Mouse (Mus musculus): Measurements from ENCODE around the gene Shc2. TPM values are rescaled to one million over a fixed set of nuclear protein-coding genes. Genes with fewer than 3 reads are reported as not detected.

Gene Shc2
- polyA plus RNA-seq, 1 experiment from 2014 or later, result 1.1 TPM

DNA sequence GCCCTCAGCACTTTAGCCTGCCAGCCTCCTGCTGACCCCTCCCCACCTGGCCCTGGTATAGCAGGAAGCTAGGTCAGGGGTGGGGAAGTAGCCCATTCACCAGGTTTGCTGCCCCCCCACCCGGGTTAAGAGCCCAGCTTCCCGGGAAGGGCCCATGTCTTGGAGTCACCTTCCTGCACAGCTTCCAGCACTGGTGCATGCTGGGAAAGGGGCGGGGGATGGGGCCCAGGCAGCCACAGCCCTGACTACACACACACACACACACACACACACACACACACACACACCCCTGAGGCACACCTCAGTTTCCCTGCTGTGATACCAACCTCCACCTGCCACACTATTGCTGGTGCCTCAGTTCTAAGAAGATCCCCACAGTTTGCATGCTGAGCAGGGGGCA lies 24.1 kb upstream of the Shc2 start:
- TF ChIP-seq EP300 (IDR thresholded peaks at IDR 0.05) (no peak), CTCF (IDR thresholded peaks at IDR 0.05) (no peak)
- H3K36me3 ChIP-seq (ENCODE audit: insufficient read depth, low read length), result no peaks in the 10 kb centered on the region
- 46% methylated on average over 3 of the region's 3 CpGs for WGBS
- no peaks in the 10 kb centered on the region for H3K27me3 ChIP-seq (replicated peaks; ENCODE audit: insufficient read depth, low read length)
- H3K9me3 ChIP-seq (ENCODE audit: low read length), result no peaks in the 10 kb centered on the region
- H3K4me3 ChIP-seq (ENCODE audit: low read depth, low read length), result no peak overlapping the region
- ATAC-seq, result no peak
- no peak for DNase-seq (ENCODE audit: low spot score)
- H3K9ac ChIP-seq (replicated peaks; ENCODE audit: low read depth), result no peak overlapping the region
- no peak overlapping the region for H3K27ac ChIP-seq (ENCODE audit: low read length)
- H3K4me1 ChIP-seq (ENCODE audit: insufficient read depth, low read depth, low read length), result no peaks in the 10 kb centered on the region
- H3K4me2 ChIP-seq (replicated peaks; ENCODE audit: low read depth, low read length), result no peak overlapping the region

DNA sequence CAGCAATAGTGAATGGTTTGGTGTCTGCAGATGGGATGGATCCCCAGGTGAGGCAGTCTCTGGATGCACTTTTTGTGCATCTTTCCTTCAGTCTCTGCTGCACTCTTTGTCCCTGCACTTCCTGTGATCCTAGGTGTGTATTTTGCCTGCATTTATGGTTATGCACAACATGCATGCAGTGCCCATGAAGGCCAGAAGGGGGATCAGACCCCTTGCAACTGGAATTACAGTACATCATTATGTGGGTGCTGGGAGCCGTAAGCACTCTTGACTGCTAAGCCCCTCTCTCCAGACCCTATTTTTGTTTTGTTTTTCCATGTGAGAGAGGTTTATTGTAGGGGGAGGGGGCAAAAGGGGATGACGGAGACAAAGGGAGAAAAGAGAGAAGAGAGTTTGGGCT lies 22.6 kb upstream of the Shc2 start:
- Histone ChIP-seq H3K9ac (replicated peaks; ENCODE audit: low read depth) (no peak overlapping the region), H3K27ac (ENCODE audit: low read length) (no peak overlapping the region)
- no peak for DNase-seq (ENCODE audit: low spot score)

DNA sequence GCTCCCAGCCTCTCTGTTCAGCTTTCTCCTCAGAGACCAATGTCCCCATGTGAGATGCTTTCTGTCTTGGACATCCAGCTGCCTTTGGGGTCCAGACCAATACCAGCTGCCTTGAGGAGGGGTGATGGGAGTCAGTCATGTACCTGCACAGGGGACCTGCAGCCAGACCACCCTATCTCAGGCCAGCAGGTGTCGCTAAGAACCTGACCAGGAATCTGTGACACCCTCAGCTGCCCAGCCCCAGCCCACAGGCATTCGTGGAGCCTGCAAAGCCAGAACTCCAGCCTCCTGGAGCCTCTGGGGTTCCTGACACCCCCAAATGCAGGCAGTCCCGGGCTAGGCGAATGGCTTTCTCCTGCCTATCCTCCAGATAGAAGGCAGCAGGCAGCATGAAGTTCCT lies 21.1 kb upstream of the Shc2 start:
- DNase-seq (ENCODE audit: low spot score) (no peak), ATAC-seq (no peak)
- no peaks in the 10 kb centered on the region for H3K27me3 ChIP-seq (replicated peaks; ENCODE audit: insufficient read depth, low read length)
- no peak overlapping the region for H3K4me3 ChIP-seq (ENCODE audit: low read depth, low read length)
- H3K4me1 ChIP-seq (ENCODE audit: insufficient read depth, low read depth, low read length), result no peaks in the 10 kb centered on the region
- WGBS, result 16% methylated on average over 4 of the region's 4 CpGs
- TF ChIP-seq EP300 (IDR thresholded peaks at IDR 0.05) (no peak), CTCF (IDR thresholded peaks at IDR 0.05) (peak; percentile 51)
- no peak overlapping the region for H3K27ac ChIP-seq (ENCODE audit: low read length)
- no peaks in the 10 kb centered on the region for H3K9me3 ChIP-seq (ENCODE audit: low read length)
- no peaks in the 10 kb centered on the region for H3K36me3 ChIP-seq (ENCODE audit: insufficient read depth, low read length)
- no peak overlapping the region for H3K9ac ChIP-seq (replicated peaks; ENCODE audit: low read depth)
- no peak overlapping the region for H3K4me2 ChIP-seq (replicated peaks; ENCODE audit: low read depth, low read length)

More for the DNA sequence above, 22.6 kb upstream of the Shc2 start:
- no peaks in the 10 kb centered on the region for H3K4me1 ChIP-seq (ENCODE audit: insufficient read depth, low read depth, low read length)
- no peaks in the 10 kb centered on the region for H3K27me3 ChIP-seq (replicated peaks; ENCODE audit: insufficient read depth, low read length)
- TF ChIP-seq EP300 (IDR thresholded peaks at IDR 0.05), result no peak
- TF ChIP-seq CTCF (IDR thresholded peaks at IDR 0.05), result peak; percentile 53
- WGBS, result 75% methylated on average over 2 of the region's 2 CpGs
- no peak for ATAC-seq
- no peak overlapping the region for H3K4me3 ChIP-seq (ENCODE audit: low read depth, low read length)
- no peak overlapping the region for H3K4me2 ChIP-seq (replicated peaks; ENCODE audit: low read depth, low read length)
- no peaks in the 10 kb centered on the region for H3K36me3 ChIP-seq (ENCODE audit: insufficient read depth, low read length)
- no peaks in the 10 kb centered on the region for H3K9me3 ChIP-seq (ENCODE audit: low read length)

DNA sequence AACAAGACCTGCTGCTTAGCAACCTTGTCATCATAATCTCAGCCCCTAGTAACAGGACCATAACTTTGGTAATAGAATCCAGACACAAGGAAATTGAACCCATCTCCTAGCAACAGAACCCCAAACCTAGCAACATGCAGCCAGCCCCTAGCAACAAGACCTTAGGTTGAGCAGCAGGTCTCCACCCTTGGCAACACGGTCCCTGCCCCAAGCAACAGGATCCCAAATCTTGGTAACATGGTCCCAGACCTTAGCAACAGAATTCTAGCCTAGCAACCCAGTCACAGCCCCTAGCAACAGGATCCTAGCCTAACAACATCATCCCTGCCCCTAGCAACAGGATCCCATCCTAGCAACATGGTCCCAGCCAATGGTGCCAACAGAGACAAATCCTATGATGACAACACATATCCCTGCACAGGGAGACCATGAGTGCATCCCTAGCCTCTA lies 17.3 kb upstream of the Shc2 start:
- TF ChIP-seq CTCF (IDR thresholded peaks at IDR 0.05), result no peak
- TF ChIP-seq EP300 (IDR thresholded peaks at IDR 0.05), result no peak
- ATAC-seq (no peak), DNase-seq (ENCODE audit: low spot score) (no peak)
- Histone ChIP-seq H3K9me3 (ENCODE audit: low read length) (no peaks in the 10 kb centered on the region), H3K4me1 (ENCODE audit: insufficient read depth, low read depth, low read length) (no peaks in the 10 kb centered on the region), H3K27ac (ENCODE audit: low read length) (no peak overlapping the region), H3K27me3 (replicated peaks; ENCODE audit: insufficient read depth, low read length) (no peaks in the 10 kb centered on the region), H3K9ac (replicated peaks; ENCODE audit: low read depth) (no peak overlapping the region), H3K36me3 (ENCODE audit: insufficient read depth, low read length) (no peaks in the 10 kb centered on the region), H3K4me3 (ENCODE audit: low read depth, low read length) (no peak overlapping the region), H3K4me2 (replicated peaks; ENCODE audit: low read depth, low read length) (no peak overlapping the region)
- 25% methylated on average over 1 of the region's 1 CpGs for WGBS

DNA sequence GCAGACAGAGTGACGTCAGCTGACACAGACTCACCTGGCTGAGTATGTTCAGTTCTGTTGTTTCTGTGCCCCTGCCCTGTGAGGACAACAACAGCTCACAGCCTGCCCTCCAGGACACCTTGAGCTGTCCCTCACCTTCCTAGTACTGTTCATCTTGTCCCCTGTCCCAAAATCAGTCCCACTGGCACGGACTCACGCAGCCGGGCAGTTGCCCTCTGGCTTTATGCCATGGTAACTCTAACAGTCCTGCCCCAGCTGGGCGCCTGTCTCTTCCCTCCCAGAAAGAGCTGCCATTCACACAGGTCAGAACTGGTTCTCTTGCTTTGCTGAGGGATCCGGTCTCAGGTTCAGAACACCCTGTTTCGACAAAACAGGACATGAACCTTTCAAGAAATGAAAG lies 15.1 kb upstream of the Shc2 start:
- Histone ChIP-seq H3K9ac (replicated peaks; ENCODE audit: low read depth) (no peak overlapping the region), H3K4me1 (ENCODE audit: insufficient read depth, low read depth, low read length) (no peaks in the 10 kb centered on the region), H3K27me3 (replicated peaks; ENCODE audit: insufficient read depth, low read length) (no peaks in the 10 kb centered on the region), H3K27ac (ENCODE audit: low read length) (no peak overlapping the region), H3K4me3 (ENCODE audit: low read depth, low read length) (no peak overlapping the region), H3K9me3 (ENCODE audit: low read length) (no peaks in the 10 kb centered on the region), H3K36me3 (ENCODE audit: insufficient read depth, low read length) (no peaks in the 10 kb centered on the region), H3K4me2 (replicated peaks; ENCODE audit: low read depth, low read length) (no peak overlapping the region)
- DNase-seq (ENCODE audit: low spot score), result no peak
- TF ChIP-seq CTCF (IDR thresholded peaks at IDR 0.05) (no peak), EP300 (IDR thresholded peaks at IDR 0.05) (no peak)
- ATAC-seq, result no peak
- WGBS, result 76% methylated on average over 7 of the region's 7 CpGs

DNA sequence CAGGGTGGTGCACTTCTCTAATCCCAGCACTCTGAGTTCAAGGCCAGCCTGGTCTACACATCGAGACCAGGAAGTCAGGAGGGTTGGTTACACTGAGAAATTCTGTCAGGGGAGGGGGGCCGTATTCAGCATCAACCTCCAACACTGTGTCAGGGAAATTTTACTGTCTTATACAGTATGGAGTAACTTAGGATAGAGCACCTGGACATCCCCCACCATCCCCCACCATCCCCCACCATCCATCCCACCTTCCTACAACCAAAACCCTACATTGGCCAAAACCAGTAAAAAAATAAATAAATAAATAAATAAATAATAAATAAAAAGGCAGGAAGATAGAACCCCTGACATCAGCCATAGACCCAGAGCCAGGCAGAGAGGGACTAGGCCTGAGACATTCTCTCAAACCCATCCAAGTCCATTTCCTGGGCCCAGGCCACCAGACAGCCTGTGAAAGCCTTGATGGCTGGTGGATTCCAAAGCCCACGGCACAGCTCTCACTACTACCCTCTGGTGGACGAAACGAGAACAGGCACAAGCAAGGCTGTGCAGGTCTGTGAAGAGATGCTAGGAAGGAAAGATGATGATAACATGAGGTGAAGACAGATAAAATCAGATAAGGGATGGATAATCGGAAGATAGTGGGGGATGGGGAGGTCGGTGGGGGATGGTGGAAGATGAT lies 11.5 kb upstream of the Shc2 start:
- TF ChIP-seq EP300 (IDR thresholded peaks at IDR 0.05), result no peak
- peak; percentile 95 for TF ChIP-seq CTCF (IDR thresholded peaks at IDR 0.05)
- Histone ChIP-seq H3K9ac (replicated peaks; ENCODE audit: low read depth) (no peak overlapping the region), H3K36me3 (ENCODE audit: insufficient read depth, low read length) (no peaks in the 10 kb centered on the region), H3K4me2 (replicated peaks; ENCODE audit: low read depth, low read length) (no peak overlapping the region), H3K27ac (ENCODE audit: low read length) (no peak overlapping the region), H3K4me3 (ENCODE audit: low read depth, low read length) (no peak overlapping the region), H3K4me1 (ENCODE audit: insufficient read depth, low read depth, low read length) (no peaks in the 10 kb centered on the region), H3K9me3 (ENCODE audit: low read length) (no peaks in the 10 kb centered on the region), H3K27me3 (replicated peaks; ENCODE audit: insufficient read depth, low read length) (no peaks in the 10 kb centered on the region)
- peak; percentile 49; the same call in 1 of the 2 replicates for ATAC-seq
- peak; percentile 62 for DNase-seq (ENCODE audit: low spot score)
- WGBS, result 27% methylated on average over 7 of the region's 7 CpGs
